Mouse (Mus musculus): ENCODE data around the gene Cebpe.
A peak's percentile ranks its signal among the peaks of the same experiment; 100 is the strongest.

- no peak for TF ChIP-seq EP300 (IDR thresholded peaks at IDR 0.05; ENCODE audit: low read depth)
- TF ChIP-seq CTCF (IDR thresholded peaks at IDR 0.05; ENCODE audit: low read depth), result peak; percentile 87
Measured at GRCm38 (mm10) chr14:54714121-54714520, 2.1 kb upstream of the Cebpe start.

All from heart, postnatal 0 days (tissue).